Mouse (Mus musculus) heart, embryonic 15.5 days (tissue): ENCODE measurements at regions not wholly inside any gene's neighbourhood (a gene's known extent, or its start where the extent isn't known, plus 50 kb on each side); places are given as distances from the start of the nearest gene placed in this dataset.
A peak's percentile ranks its signal among the peaks of the same experiment; 100 is the strongest.

Experiments used
- ATAC-seq: fragments of 200-750 bp; cut with Nextera tagmentation; replicated peaks from 2 replicates; pipeline ENCODE4 v1.8.0; 2017; ENCODE audit warnings: low read depth, moderate TSS enrichment; ENCODE audit not compliant: insufficient number of reproducible peaks, insufficient read depth, low FRiP score
- H3K27ac ChIP-seq: fragments of 300-500 bp; sonication (generic); 2 replicates; pipeline ENCODE4 v1.5.1; 2015; ENCODE audit warnings: mild to moderate bottlenecking, inconsistent platforms
- H3K27me3 ChIP-seq: fragments of 300-500 bp; sonication (generic); 2 replicates; pipeline ENCODE4 v1.6.1; 2015; ENCODE audit warnings: inconsistent platforms
- H3K36me3 ChIP-seq: fragments of 300-500 bp; sonication (generic); 2 replicates; pipeline ENCODE4 v1.6.1; 2015; ENCODE audit warnings: mild to moderate bottlenecking, inconsistent platforms
- H3K4me1 ChIP-seq: fragments of 300-500 bp; sonication (generic); replicated peaks from 2 replicates; pipeline ENCODE4 v1.6.1; 2015; ENCODE audit warnings: inconsistent platforms
- H3K4me2 ChIP-seq: fragments of 300-500 bp; sonication (generic); 2 replicates; pipeline ENCODE4 v1.6.1; 2015; ENCODE audit warnings: inconsistent platforms, mild to moderate bottlenecking, moderate library complexity
- H3K4me3 ChIP-seq: fragments of 300-500 bp; sonication (generic); 2 replicates; pipeline ENCODE4 v1.5.1; 2015; ENCODE audit warnings: mild to moderate bottlenecking, inconsistent platforms
- H3K9ac ChIP-seq: fragments of 300-500 bp; sonication (generic); 2 replicates; pipeline ENCODE4 v1.6.1; 2015; ENCODE audit warnings: mild to moderate bottlenecking, inconsistent platforms
- H3K9me3 ChIP-seq: fragments of 300-500 bp; sonication (generic); replicated peaks from 2 replicates; pipeline ENCODE4 v1.6.1; 2016; ENCODE audit warnings: inconsistent platforms
- WGBS: fragments of 180-500 bp; shearing (Covaris S2); methylation state at CpG from one replicate; pipeline ENCODE4 v1.1.7; 2015; ENCODE audit warnings: mixed read lengths; 5-methylcytosine and 5-hydroxymethylcytosine counted together

- Histone ChIP-seq H3K27ac (no peak overlapping the region), H3K36me3 (no peaks in the 10 kb centered on the region), H3K4me2 (no peak overlapping the region), H3K27me3 (peaks cover 2% of the 10 kb centered on the region; the same call in 1 of the 2 replicates), H3K9ac (no peak overlapping the region), H3K4me3 (no peak overlapping the region), H3K9me3 (no peaks in the 10 kb centered on the region), H3K4me1 (peaks cover 7% of the 10 kb centered on the region)
- ATAC-seq: no peak
- WGBS: 76% methylated on average over 11 of the region's 11 CpGs
Measured at GRCm38 (mm10) chr7:129772540-129773331, 181.1 kb downstream of the Wdr11 start.

- H3K27me3 ChIP-seq: peaks cover 2% of the 10 kb centered on the region; the same call in 1 of the 2 replicates
- H3K4me3 ChIP-seq: peak overlapping the region; percentile 16
- WGBS: 9% methylated on average over 17 of the region's 17 CpGs
- peak overlapping the region; percentile 50 for H3K4me2 ChIP-seq
- no peak overlapping the region for H3K9ac ChIP-seq
- no peaks in the 10 kb centered on the region for H3K36me3 ChIP-seq
- peaks cover 7% of the 10 kb centered on the region for H3K4me1 ChIP-seq
- no peak overlapping the region for H3K27ac ChIP-seq
- H3K9me3 ChIP-seq: no peaks in the 10 kb centered on the region
- ATAC-seq: no peak
Measured at GRCm38 (mm10) chr7:129774261-129774861, 182.7 kb downstream of the Wdr11 start.

GRCm38 (mm10) chr7:129775189-129775588 is 183.5 kb downstream of the Wdr11 start:
- H3K9me3 ChIP-seq: no peaks in the 10 kb centered on the region
- 0 out of 2 replicates have a peak, but pooled peaks cover 2% of the 10 kb centered on the region for H3K27me3 ChIP-seq
- no peak overlapping the region for H3K4me2 ChIP-seq
- H3K36me3 ChIP-seq: no peaks in the 10 kb centered on the region
- no peak overlapping the region for H3K4me3 ChIP-seq
- peaks cover 7% of the 10 kb centered on the region for H3K4me1 ChIP-seq
- ATAC-seq: no peak
- no peak overlapping the region for H3K9ac ChIP-seq
- no peak overlapping the region for H3K27ac ChIP-seq
- WGBS: 86% methylated on average over 11 of the region's 11 CpGs

- Histone ChIP-seq H3K36me3 (no peaks in the 10 kb centered on the region), H3K9ac (no peak overlapping the region), H3K4me2 (no peak overlapping the region), H3K27ac (no peak overlapping the region), H3K9me3 (no peaks in the 10 kb centered on the region), H3K4me3 (no peak overlapping the region), H3K4me1 (peaks cover 7% of the 10 kb centered on the region), H3K27me3 (no peaks in the 10 kb centered on the region)
- no peak for ATAC-seq
- 55% methylated on average over 13 of the region's 13 CpGs for WGBS
Measured at GRCm38 (mm10) chr7:129778842-129779421, 187.3 kb downstream of the Wdr11 start.

- Histone ChIP-seq H3K4me2 (no peak overlapping the region), H3K4me3 (no peak overlapping the region), H3K9me3 (no peaks in the 10 kb centered on the region), H3K27me3 (no peaks in the 10 kb centered on the region), H3K9ac (no peak overlapping the region), H3K36me3 (no peaks in the 10 kb centered on the region), H3K4me1 (no peaks in the 10 kb centered on the region), H3K27ac (no peak overlapping the region)
- no peak for ATAC-seq
- 76% methylated on average over 6 of the region's 6 CpGs for WGBS
Measured at GRCm38 (mm10) chr7:129779939-129780338, 188.3 kb downstream of the Wdr11 start.

GRCm38 (mm10) chr7:129781756-129782155 is 190.1 kb downstream of the Wdr11 start:
- WGBS: 67% methylated on average over 3 of the region's 3 CpGs
- no peak overlapping the region for H3K9ac ChIP-seq
- no peak for ATAC-seq
- H3K27me3 ChIP-seq: no peaks in the 10 kb centered on the region
- H3K9me3 ChIP-seq: no peaks in the 10 kb centered on the region
- no peaks in the 10 kb centered on the region for H3K36me3 ChIP-seq
- no peak overlapping the region for H3K4me2 ChIP-seq
- no peak overlapping the region for H3K4me3 ChIP-seq
- H3K27ac ChIP-seq: no peak overlapping the region
- H3K4me1 ChIP-seq: peaks cover 2% of the 10 kb centered on the region; the same call in 1 of the 2 replicates

- Histone ChIP-seq H3K4me2 (no peak overlapping the region), H3K27me3 (no peaks in the 10 kb centered on the region), H3K9ac (no peak overlapping the region), H3K4me3 (no peak overlapping the region), H3K4me1 (peaks cover 7% of the 10 kb centered on the region; the same call in 1 of the 2 replicates), H3K27ac (no peak overlapping the region), H3K9me3 (no peaks in the 10 kb centered on the region), H3K36me3 (no peaks in the 10 kb centered on the region)
- ATAC-seq: no peak
- 71% methylated on average over 4 of the region's 4 CpGs for WGBS
Measured at GRCm38 (mm10) chr7:129784966-129785365, 193.3 kb downstream of the Wdr11 start.

GRCm38 (mm10) chr7:129787011-129787410 is 195.3 kb downstream of the Wdr11 start:
- Histone ChIP-seq H3K9me3 (no peaks in the 10 kb centered on the region), H3K36me3 (no peaks in the 10 kb centered on the region), H3K27me3 (no peaks in the 10 kb centered on the region), H3K4me1 (peaks cover 17% of the 10 kb centered on the region), H3K9ac (no peak overlapping the region), H3K4me2 (no peak overlapping the region), H3K4me3 (no peak overlapping the region), H3K27ac (no peak overlapping the region)
- ATAC-seq: no peak
- WGBS: 43% methylated on average over 2 of the region's 2 CpGs

- Histone ChIP-seq H3K4me1 (peaks cover 17% of the 10 kb centered on the region), H3K4me3 (no peak overlapping the region), H3K9me3 (no peaks in the 10 kb centered on the region), H3K36me3 (no peaks in the 10 kb centered on the region), H3K4me2 (no peak overlapping the region), H3K9ac (no peak overlapping the region), H3K27me3 (no peaks in the 10 kb centered on the region), H3K27ac (no peak overlapping the region)
- no peak for ATAC-seq
- 87% methylated on average over 2 of the region's 2 CpGs for WGBS
Measured at GRCm38 (mm10) chr7:129787736-129788135, 196.1 kb downstream of the Wdr11 start.

- 49% methylated on average over 6 of the region's 6 CpGs for WGBS
- no peaks in the 10 kb centered on the region for H3K36me3 ChIP-seq
- H3K27me3 ChIP-seq: no peaks in the 10 kb centered on the region
- no peak overlapping the region for H3K4me3 ChIP-seq
- no peak overlapping the region for H3K4me2 ChIP-seq
- ATAC-seq: no peak
- H3K9ac ChIP-seq: no peak overlapping the region
- H3K9me3 ChIP-seq: no peaks in the 10 kb centered on the region
- H3K4me1 ChIP-seq: peaks cover 20% of the 10 kb centered on the region
- H3K27ac ChIP-seq: no peak overlapping the region
Measured at GRCm38 (mm10) chr7:129789461-129789860, 197.8 kb downstream of the Wdr11 start.

- Histone ChIP-seq H3K27ac (peak overlapping the region; percentile 47), H3K4me1 (peaks cover 22% of the 10 kb centered on the region), H3K9me3 (no peaks in the 10 kb centered on the region), H3K4me3 (no peak overlapping the region), H3K4me2 (no peak overlapping the region), H3K9ac (no peak overlapping the region), H3K36me3 (no peaks in the 10 kb centered on the region), H3K27me3 (no peaks in the 10 kb centered on the region)
- ATAC-seq: 0 out of 2 replicates have a peak, but pooled peaks have one; percentile 22
- WGBS: 47% methylated on average over 6 of the region's 6 CpGs
Measured at GRCm38 (mm10) chr7:129790590-129791449, 199.2 kb downstream of the Wdr11 start.
